Mouse (Mus musculus) frontal cortex, postnatal 14 days (tissue): ENCODE measurements around the gene Srgap1.
A peak's percentile ranks its signal among the peaks of the same experiment; 100 is the strongest.

Experiments
- DNase-seq, 2 experiments: peaks; one replicate each; pipeline ENCODE4 v3.0.0; 2022; ENCODE audit warnings: low spot score in 2 of 2

Gene Srgap1

DNA sequence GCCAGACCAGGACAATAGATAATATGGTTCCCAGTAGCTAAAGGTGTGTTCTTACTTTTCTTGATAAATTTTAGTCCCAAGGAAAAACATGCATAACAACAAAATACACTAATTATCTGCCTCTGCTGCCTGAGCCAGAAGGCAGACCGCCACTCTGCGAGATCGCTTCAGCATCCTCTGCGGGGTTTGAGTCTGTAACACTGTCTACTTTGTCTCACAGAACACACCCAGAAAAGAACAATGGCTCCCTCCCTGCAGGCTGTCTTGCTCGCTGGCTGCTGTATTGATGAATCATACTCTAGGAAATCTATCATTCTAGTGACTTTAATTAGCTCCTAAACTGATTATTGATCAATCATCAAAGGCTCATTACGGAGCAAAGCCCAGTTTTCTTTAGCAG is 164.7 kb downstream of the Srgap1 start:
- DNase-seq: no peak

DNA sequence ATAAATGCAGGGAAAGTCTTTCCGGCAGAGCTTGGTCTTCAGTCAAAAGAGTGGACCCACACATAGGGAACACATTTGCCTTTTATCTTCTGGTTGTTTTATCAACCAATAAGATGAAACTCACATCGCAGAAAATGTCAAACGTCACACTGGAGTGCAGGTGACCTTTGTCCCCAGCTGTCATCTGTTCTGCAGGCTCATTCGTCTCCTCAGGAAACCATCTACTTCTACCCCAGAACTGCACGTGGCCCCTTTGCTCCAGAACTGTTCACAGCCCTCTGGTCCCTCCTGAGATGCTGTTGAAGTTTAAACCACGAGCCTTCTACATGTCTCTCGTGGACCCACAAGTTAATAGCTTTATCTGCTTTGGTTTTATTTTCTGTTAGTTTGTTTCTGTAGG is 168.3 kb downstream of the Srgap1 start:
- no peak for DNase-seq

DNA sequence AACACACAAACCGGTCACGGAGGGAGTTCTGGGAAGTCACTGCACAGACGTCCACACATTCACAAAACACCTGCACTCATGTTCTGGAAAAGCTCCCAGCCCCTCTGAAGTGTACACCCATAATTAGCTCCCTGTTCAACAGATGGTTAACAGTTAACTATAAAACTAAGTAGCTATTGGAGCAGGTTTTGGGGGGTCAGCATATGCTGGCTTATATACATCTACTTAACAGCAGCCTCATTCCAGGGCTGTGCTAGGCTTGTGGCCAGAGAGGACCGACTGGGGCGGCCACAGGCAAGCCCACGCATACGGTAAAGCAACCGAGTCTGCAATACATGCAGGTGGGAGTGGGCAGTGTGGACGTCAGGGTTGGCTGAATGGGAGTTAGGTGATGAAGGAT is 169.2 kb downstream of the Srgap1 start:
- no peak for DNase-seq

DNA sequence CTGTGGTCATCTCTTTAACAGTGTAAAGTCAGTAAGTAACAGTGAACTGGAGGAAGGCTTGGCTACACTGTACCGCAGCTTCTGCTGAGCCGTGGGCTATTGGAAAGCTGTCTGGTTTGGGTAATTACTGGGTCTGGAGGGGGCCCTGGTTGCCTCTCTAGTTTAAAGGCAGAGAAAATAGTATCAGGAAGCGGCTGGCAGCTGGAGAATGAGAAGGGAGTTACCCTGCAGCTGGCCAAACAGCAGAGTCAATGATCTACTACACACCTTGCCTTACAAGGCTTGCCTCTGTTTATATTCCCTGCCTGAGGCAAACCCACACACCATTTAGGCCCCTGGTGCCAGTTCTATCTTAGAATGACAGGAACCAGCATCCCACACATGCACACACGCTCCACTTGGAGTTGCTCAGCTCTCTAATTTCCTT is 174.0 kb downstream of the Srgap1 start:
- DNase-seq: no peak

DNA sequence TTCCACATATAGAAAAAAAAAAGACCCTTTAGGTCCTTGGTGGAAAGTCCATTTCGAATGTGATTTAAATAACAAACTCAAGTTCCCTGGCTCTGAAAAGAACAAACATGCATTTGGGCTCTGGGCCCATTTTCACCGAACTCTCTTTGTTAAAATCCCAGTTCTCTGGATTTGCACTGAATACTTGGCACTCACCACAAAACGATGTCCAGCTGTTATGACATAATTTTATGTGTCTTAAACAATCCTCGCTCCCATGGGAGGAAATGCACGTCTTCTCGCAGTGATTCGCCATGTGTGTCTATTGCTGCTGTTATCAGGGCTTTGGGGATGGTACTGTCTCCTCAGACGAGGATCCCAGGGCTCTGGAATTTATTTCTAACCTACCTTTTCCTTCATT is 177.2 kb downstream of the Srgap1 start:
- no peak for DNase-seq

DNA sequence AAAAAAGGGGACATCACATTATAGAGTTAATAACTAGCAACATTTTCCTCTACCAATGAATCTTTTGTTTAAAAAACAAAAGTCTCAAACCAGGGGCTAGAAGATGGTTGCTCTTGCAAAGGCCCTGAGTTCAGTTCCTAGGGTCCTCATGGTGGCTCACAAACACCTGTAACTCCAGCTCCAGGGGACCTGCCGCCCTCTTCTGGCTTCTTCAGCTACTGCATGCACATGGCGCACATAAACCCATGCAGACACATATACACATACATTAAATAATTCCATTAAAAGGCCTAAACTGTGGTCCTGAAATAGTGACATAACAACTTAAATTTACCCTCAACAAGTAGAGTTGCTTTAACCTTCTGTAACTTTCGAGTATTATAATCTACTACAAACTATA is 178.9 kb downstream of the Srgap1 start:
- DNase-seq: no peak

DNA sequence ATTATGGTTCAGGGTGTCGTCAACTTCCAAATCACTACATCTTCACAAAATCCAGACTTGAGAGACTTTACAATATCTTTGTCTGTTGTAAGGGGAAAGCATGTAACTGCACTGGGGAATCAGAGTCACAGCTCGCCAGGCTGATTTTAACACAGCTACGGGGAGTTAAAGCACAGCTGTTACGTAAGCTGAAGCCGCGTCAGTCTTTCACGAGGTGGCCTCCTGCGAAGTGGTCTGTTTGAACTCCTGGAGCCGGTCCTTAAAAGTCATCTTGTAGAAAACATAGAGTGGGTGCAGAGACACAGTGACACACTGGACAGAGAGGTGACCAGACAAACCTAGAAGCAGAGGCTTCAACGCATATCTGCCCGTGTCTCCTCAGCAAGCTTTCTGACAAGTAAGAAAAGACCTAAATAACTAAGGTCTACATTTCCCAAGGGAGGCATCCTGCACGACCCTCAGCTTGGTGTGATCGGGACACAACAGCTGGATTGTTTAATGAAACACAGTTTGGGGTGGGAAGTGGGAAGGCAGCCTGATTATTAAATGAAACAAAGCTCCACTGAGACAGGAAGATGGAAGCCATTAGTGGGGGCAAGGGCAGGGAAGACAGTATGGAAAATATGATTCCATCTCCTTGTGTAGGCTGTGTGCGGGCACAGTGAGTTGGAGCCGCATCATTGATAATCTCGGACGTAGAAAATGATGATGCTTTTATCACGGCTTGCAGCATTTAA is 181.4 kb downstream of the Srgap1 start:
- no peak for DNase-seq

DNA sequence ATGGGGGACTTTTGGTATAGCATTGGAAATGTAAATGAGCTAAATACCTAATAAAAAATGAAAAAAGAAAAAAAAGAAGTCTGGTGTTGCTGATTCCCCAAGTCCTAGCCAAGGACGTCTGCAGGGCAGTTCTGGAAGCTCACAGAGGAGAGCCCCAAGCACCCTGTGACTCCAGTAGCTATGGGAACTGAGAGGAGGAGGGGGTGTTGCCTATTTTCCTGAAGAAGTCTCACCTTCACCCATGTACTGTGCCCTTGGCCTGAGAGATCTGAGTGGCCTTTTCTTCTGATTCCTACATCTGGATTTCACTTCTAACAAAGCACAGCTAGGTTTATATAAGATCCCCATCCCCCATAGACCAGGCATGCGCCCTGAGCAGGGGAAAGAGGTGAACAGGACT is 186.2 kb downstream of the Srgap1 start:
- DNase-seq: no peak

DNA sequence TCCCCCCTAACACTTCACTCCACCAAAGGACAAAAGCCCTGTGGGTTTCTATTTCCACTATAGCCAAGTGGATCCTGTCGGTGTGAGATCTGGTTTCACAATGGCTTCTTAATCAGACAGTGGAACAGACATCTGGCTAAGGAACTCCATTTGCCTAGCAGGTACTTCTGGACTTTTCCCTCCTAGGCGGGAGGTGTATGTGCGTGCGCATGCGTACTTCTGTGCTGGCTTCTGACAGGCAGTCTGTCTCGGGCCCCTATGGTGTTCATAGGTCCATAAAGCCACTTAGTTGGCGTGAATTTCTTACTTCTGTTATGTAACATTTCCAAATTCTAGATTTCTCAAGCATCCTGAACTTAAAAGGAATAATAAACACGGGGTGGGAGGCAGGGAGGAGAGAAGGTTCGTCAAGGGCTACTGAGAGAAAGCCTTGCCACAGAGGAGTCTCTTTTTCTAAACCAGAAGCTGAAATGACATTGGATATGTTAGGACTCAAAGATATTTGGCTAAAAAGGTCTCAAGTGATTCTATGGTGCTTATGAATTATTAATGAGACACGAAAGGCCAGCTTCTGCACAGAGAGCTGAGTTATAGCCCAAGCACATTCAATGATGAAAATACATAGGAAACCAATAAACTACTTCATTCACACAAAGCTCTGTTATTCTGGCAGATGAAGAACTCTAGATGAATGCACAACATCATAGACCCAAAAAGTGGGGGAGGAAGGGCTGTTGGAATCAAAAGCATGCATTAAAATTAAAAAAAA is 187.1 kb downstream of the Srgap1 start:
- no peak for DNase-seq

DNA sequence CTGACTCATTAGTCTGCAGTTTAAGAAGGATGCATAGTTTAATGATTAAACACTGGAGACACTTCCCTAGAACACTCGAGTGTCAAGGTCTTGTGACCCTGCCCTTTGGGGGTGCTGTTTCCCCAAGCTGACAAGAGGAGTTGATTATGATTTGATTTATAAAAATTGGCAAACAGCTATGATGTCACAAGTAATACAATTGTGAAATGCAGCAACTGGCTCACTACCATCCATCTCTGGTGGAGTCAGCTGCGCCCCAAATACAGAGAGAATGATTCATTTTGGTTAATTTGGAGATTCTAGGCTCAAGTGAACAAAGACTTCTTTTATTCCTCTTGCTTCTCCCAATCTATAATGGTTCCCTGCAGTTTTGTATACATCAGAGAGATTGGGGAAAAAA is 188.2 kb downstream of the Srgap1 start:
- no peak for DNase-seq

DNA sequence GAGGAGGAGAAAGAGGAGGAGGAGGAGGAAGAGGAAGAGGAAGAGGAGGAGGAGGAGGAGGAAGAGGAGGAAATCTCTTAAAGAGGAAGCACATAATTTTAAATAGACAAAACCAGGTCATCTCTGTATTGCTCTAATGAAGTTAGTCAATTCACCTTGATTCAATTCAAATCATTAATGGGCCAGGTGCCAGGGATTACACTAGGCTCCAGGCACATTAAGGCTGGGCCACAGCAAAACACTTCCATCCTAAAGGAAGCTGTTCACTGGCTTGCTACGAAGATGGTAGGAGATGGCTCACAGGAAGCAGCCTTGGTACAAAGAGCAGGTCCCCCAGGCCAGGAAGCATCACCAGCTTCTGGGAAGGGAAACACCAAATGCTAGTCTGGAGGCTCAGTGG is 189.0 kb downstream of the Srgap1 start:
- DNase-seq: no peak

DNA sequence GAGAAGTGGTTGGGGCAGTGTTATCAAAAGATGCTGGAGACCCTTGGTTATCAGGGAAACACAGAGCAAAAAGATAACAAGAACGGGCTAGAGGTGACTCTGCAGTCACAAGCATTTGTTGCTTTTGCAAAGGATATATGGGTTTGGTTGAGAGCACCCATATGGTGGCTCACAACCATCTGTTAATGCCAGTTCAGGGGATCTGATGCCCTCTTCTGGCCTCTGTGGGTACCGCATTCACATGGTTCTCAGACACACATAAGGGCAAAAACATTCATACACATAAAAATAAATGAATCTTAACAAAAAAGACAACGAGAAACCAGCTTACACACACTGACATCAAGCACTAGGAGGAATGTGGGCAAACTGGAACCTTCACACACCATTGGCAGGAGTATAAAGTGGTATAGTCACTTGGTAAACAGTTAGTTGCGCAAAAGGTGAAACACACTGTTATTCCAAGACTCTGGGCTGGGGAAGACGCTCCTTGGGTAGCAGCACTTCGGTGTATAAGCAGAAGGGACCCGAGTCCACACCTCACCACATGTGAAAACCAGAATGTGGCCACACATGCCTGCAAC is 191.2 kb downstream of the Srgap1 start:
- DNase-seq: no peak

DNA sequence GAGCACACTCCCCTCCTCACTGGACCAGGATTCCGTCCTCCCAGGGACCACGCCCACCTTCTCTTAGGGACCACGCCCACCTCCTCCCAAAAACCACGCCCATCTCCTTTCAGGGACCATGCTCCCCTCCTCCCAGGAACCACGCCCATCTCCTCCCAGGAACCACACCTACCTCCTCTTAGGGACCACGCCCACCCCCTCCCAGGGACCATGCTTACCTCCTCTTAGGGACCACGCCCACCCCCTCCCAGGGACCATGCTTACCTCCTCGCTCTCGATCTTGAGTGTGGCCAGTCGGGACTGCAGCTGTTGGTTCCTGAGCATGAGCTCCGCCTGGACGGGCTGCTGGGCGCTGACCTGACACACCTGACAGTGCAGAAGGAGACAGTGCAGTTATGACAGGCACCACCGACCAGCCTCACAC is 193.7 kb downstream of the Srgap1 start:
- DNase-seq: no peak

DNA sequence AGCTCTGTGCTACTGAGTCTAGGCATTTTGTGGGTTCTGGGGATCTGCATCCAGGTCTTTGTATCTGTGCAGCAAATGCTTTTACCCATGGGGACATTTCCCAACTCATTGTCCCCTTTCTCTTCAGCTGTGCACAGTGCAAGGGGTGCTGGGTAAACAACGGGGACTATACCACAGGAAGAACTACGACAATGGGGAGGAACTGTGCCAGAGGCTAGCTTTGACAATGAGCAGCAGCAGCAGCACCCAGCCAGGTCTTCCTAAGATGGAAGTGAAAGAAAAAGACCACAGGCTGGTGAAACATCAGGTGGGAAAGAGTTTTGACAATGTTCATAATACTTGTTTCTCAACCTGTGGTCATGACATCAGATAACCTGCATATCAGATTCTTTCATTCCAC is 197.6 kb downstream of the Srgap1 start:
- no peak for DNase-seq

DNA sequence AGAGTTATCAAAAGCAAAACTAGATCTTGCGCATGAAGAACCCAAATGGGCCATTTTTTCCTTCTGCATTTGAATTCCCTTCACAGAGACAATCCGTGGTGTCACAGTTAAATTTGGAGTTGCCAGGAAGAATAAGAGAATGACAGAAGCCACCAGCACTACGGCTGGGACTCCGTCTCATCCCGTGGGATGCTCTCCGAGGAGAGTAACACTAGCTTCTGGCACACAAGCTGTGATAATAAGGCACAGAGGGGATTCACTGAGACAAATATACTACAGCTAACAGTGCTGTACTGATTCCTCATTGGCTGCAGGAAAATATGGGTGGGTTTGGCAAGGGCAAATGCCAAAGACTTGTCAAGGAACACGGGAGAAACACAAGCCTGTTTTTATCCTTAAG is 201.4 kb downstream of the Srgap1 start:
- no peak for DNase-seq

DNA sequence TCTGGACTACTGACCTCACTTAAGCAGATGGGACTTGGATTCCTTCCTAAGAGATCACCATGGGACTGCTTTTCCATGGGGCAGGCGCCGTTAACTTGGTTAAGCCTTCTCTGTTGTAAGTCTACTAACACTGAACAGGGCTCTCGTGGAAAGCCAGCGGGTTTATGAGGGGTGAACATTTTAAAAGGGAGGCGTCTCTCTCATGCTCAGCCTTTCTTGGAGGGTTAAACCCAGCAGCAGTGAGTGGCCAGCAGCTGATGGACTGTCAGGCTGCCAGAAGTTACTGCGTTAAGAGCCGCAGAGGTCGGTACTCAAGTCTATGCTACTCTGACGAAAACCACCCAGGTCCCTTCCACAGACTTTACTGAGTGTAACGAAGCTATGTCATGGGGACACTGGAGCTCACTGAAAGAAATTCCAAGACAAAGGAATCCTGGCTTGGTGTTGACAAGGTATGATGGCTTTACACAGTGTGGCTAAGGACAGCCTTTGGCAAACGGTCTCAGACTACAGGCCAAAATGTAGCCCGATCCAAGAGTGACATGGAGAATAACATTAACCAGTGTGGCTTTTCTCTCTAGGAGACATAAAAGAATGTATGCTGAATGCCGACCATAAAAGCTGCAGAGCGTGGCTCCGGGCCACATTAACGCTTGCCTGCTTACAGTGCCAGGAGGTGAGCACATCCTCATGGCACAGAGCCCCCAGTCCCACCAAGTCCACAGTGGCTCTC is 209.8 kb downstream of the Srgap1 start:
- DNase-seq: no peak

DNA sequence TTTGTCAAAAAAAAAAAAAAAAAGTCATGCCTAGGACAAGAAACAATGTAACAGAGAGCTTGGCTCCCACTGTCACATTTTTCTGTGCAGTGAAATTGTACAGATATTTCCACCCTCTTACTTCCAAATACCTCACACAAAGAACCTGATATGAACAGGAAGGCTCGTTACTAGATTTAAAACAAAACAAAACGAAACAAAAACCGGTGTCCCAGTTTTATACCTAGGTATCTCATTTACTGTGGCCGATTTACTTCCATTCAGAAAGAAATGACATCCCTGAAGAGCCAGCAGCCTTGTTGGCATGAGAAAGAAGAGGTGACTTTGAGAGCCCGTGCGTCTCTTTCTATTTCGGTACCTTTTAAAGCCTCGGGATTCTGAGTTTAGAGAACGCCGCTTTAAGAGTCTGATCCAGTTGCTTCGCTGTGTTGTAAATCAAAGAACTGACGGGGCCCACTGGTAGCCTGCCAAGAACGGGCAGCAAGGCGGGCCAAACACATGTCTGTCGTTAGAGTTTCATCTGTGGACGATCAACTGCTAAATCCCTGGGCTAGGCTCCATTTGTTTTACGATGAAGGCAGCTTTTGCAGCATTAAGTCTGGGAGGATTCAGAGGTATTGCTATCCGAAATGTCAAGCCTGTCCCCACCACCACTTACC is 210.5 kb downstream of the Srgap1 start:
- DNase-seq: peak; percentile 19 to 53

DNA sequence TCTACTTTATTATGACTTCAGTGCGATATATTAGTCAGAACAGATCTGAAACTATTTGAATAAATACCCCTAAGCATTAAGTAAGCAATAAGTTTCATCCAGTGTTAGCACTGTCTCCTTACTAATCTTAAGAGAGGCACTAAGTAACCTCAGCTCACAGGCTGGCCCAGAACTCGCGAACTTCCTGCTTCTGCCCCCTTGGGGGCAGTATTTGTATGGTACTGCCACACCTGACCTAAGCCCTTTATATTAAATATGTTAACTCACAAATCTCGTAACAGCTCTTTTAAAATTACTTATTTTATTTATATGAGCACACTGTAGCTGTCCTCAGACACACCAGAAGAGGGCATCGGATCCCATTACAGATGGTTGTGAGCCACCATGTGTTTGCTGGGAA is 213.7 kb downstream of the Srgap1 start:
- DNase-seq: no peak

DNA sequence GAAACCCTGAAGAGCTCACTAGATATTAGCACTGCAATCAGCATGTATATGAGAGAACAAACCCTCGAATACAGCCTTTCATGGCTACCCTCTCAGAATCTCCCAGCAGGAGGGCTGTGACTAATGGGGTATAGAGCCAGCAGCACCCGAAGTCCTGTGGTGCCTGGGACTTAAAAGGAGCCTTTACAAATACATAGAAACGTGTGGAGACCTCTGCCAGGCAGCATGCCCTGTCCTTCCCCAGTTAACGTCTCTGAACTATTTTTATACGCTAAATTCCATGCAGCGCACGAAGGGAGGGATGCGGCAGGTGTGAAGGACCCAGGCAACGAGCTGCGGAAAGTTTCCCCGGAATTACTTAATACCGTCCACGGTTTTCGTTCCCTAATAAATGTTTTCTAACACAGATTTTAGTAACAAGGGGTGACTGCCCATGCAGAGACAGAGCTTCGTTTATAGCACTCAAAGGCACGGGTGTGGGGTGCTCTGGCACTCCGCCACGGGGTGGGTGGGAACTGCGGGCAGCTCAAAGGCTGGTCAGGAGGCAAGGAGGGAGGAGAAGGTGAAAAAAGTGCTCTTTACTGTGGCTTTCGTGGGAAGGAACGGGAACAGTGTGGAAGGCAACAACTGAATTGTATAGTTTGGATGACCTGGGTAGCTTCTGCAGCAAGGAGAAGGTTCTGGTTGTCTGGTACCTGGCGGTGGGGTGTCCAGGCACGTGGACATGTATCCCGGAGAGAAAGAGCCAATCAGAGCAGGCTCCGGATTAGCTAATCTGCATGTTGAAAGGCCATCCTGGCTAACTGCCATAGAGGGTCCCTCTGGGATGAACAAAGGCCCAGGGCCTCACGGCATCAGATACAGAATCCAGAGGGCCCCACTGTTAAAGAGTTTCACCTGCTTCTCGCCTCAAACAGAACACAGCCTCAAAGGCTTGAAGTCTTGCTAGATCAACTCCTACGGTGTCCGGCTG is 216.5 kb downstream of the Srgap1 start:
- DNase-seq: no peak

DNA sequence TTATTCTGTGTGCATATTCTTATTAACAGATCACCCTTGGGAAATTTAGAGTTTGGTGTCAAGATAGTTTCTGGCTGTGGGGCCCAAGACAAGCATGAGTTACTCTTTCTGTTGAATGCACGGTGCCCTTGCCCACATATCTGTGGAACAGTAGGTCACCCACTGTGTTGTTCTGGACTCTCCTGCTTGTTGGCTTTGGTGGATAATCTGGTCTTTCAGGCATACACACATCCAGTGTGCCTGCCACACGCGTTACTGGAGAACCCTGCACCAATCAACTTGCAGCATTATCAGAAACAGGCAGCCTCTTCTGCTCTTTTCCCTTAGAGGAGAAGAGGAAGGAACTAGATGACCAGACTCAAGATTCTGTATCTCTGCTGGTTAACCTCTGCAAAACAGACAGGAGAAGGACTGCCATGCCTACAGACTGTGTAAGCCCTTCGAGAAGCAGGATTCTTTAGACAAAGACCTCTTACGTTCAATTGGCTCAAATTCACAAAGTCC is 217.3 kb downstream of the Srgap1 start:
- DNase-seq: no peak
